In the genomic region with DNA sequence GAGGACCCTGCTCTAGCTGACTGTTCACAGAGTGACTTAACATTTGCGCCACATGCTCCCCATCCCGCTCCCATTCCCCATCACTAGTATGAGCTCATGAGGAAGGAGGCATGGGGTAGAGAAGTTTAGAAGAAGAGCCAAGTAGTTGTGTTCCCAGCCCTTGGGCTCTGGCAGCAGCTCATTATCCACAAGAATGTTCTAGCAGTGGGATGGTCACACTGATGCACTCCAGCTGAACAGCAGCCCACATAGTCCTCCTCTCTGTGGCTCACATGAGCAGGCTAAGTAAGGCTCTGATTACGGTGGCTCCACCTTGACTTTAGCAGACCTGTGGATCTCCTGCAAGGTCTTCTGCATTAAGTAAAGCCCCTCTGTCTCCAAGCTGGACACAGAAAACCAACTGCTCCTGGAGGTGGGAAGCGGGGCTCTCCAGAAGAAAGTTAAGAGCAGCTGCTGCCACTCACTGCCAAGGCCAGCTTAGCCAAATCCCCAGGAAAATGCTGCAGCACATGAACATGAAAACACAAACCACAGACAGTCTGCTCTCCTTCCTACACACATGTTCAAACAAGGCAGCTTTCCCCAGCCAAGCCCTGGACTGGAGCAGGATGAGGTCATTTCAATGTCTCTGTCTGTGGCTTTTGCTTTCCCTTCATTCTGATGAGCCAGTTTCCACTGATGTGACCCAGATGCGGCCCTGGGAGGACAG, we compare ENCODE assay signal across 7 mouse cellular contexts. TPM values are rescaled to one million over a fixed set of nuclear protein-coding genes. Genes with fewer than 3 reads are reported as not detected.
DNase-seq lines count a peak whose midpoint lies in the region; ATAC-seq and TF ChIP-seq lines count a peak whose summit lies in the region.

No protein-coding gene starts in this region.

- peak overlapping the region; percentile 34; the same call in 1 of the 2 replicates for H3K27ac ChIP-seq in liver, postnatal 0 days (ENCODE audit: low read depth)
- H3K27ac ChIP-seq in liver, embryonic 11.5 days (ENCODE audit: low read depth, low read length), result no peak overlapping the region
- peak overlapping the region; percentile 92 for H3K27ac ChIP-seq in embryonic facial prominence, embryonic 15.5 days (replicated peaks)
- H3K27ac ChIP-seq in heart, embryonic 15.5 days, result peak overlapping the region; percentile 51
- H3K27ac ChIP-seq in midbrain, embryonic 16.5 days (ENCODE audit: low read length), result no peak overlapping the region

- H3K9me3 ChIP-seq in liver, postnatal 0 days (ENCODE audit: low read length), result no peaks in the 10 kb centered on the region
- no peaks in the 10 kb centered on the region for H3K9me3 ChIP-seq in liver, embryonic 11.5 days (ENCODE audit: control insufficient read depth, low read length)
- H3K9me3 ChIP-seq in embryonic facial prominence, embryonic 15.5 days (replicated peaks), result no peaks in the 10 kb centered on the region
- H3K9me3 ChIP-seq in heart, embryonic 15.5 days (replicated peaks), result no peaks in the 10 kb centered on the region
- H3K9me3 ChIP-seq in midbrain, embryonic 16.5 days (replicated peaks; ENCODE audit: control insufficient read depth, low read length, poor library complexity, severe bottlenecking), result no peaks in the 10 kb centered on the region

- no peak for ATAC-seq in liver, postnatal 0 days
- no peak for ATAC-seq in liver, embryonic 11.5 days (replicated peaks; ENCODE audit: low FRiP score)
- ATAC-seq in embryonic facial prominence, embryonic 15.5 days (ENCODE audit: insufficient number of reproducible peaks, low FRiP score, low TSS enrichment, low read depth), result peak; percentile 86
- no peak for ATAC-seq in heart, embryonic 15.5 days (replicated peaks; ENCODE audit: insufficient number of reproducible peaks, insufficient read depth, low FRiP score, low read depth)
- no peak for ATAC-seq in midbrain, embryonic 16.5 days

- no peak for TF ChIP-seq EP300 in liver, postnatal 0 days (IDR thresholded peaks at IDR 0.05; ENCODE audit: low read depth)

- no peak overlapping the region for H3K9ac ChIP-seq in liver, postnatal 0 days (replicated peaks)
- no peak overlapping the region for H3K9ac ChIP-seq in liver, embryonic 11.5 days (ENCODE audit: low read depth, low read length)
- no peak overlapping the region for H3K9ac ChIP-seq in embryonic facial prominence, embryonic 15.5 days
- H3K9ac ChIP-seq in heart, embryonic 15.5 days, result no peak overlapping the region
- H3K9ac ChIP-seq in midbrain, embryonic 16.5 days (ENCODE audit: low read depth, low read length), result no peak overlapping the region

- H3K4me3 ChIP-seq in liver, postnatal 0 days (ENCODE audit: low read depth, low read length), result no peak overlapping the region
- H3K4me3 ChIP-seq in liver, embryonic 11.5 days (ENCODE audit: low read depth, low read length), result no peak overlapping the region
- H3K4me3 ChIP-seq in embryonic facial prominence, embryonic 15.5 days (replicated peaks), result no peak overlapping the region
- no peak overlapping the region for H3K4me3 ChIP-seq in heart, embryonic 15.5 days
- H3K4me3 ChIP-seq in midbrain, embryonic 16.5 days (ENCODE audit: low read depth, low read length), result no peak overlapping the region

- H3K27me3 ChIP-seq in liver, postnatal 0 days (ENCODE audit: insufficient read depth, low read length), result no peaks in the 10 kb centered on the region
- H3K27me3 ChIP-seq in liver, embryonic 11.5 days (replicated peaks; ENCODE audit: control insufficient read depth, insufficient read depth, low read length), result no peaks in the 10 kb centered on the region
- no peaks in the 10 kb centered on the region for H3K27me3 ChIP-seq in embryonic facial prominence, embryonic 15.5 days
- H3K27me3 ChIP-seq in heart, embryonic 15.5 days, result no peaks in the 10 kb centered on the region
- H3K27me3 ChIP-seq in midbrain, embryonic 16.5 days (ENCODE audit: control insufficient read depth, insufficient read depth, low read depth, low read length), result no peaks in the 10 kb centered on the region

- WGBS in liver, postnatal 0 days (ENCODE audit: insufficient replicate concordance), result 85% methylated on average over 5 of the region's 5 CpGs
- WGBS in liver, embryonic 11.5 days, result 85% methylated on average over 5 of the region's 5 CpGs
- 57% methylated on average over 5 of the region's 5 CpGs for WGBS in embryonic facial prominence, embryonic 15.5 days
- 73% methylated on average over 5 of the region's 5 CpGs for WGBS in heart, embryonic 15.5 days
- WGBS in midbrain, embryonic 16.5 days, result 96% methylated on average over 5 of the region's 5 CpGs

- TF ChIP-seq CTCF in liver, postnatal 0 days (IDR thresholded peaks at IDR 0.05; ENCODE audit: low read depth), result no peak

- no peaks in the 10 kb centered on the region for H3K36me3 ChIP-seq in liver, postnatal 0 days (replicated peaks; ENCODE audit: insufficient read depth, low read length)
- no peaks in the 10 kb centered on the region; the same call in 1 of the 2 replicates for H3K36me3 ChIP-seq in liver, embryonic 11.5 days (ENCODE audit: control insufficient read depth, insufficient read depth, low read length)
- no peaks in the 10 kb centered on the region for H3K36me3 ChIP-seq in embryonic facial prominence, embryonic 15.5 days
- no peaks in the 10 kb centered on the region for H3K36me3 ChIP-seq in heart, embryonic 15.5 days
- 0 out of 2 replicates have a peak, but pooled peaks cover 3% of the 10 kb centered on the region for H3K36me3 ChIP-seq in midbrain, embryonic 16.5 days (ENCODE audit: control insufficient read depth, insufficient read depth, low read length)

- H3K4me1 ChIP-seq in liver, postnatal 0 days (ENCODE audit: insufficient read depth), result no peaks in the 10 kb centered on the region
- no peaks in the 10 kb centered on the region; the same call in 1 of the 2 replicates for H3K4me1 ChIP-seq in liver, embryonic 11.5 days (replicated peaks; ENCODE audit: control insufficient read depth, insufficient read depth, low read length)
- H3K4me1 ChIP-seq in embryonic facial prominence, embryonic 15.5 days, result peaks cover 27% of the 10 kb centered on the region
- 0 out of 2 replicates have a peak, but pooled peaks cover 7% of the 10 kb centered on the region for H3K4me1 ChIP-seq in heart, embryonic 15.5 days (replicated peaks)
- no peaks in the 10 kb centered on the region for H3K4me1 ChIP-seq in midbrain, embryonic 16.5 days (ENCODE audit: control insufficient read depth, insufficient read depth, low read length)

- no peak overlapping the region for H3K4me2 ChIP-seq in liver, postnatal 0 days (ENCODE audit: low read depth, low read length)
- H3K4me2 ChIP-seq in liver, embryonic 11.5 days, result no peak overlapping the region
- H3K4me2 ChIP-seq in embryonic facial prominence, embryonic 15.5 days (replicated peaks), result no peak overlapping the region
- H3K4me2 ChIP-seq in heart, embryonic 15.5 days, result no peak overlapping the region
- H3K4me2 ChIP-seq in midbrain, embryonic 16.5 days (ENCODE audit: low read length), result no peak overlapping the region

- no peak for DNase-seq in liver, postnatal 0 days
- no peak for DNase-seq in liver, embryonic 11.5 days (ENCODE audit: low spot score)
- DNase-seq in skeletal muscle tissue, adult 2 months (ENCODE audit: low read depth, low spot score), result peak; percentile 54
- DNase-seq in cerebellum, adult 9-10 months, result no peak

RNA-seq across cellular contexts. Expression of a gene that starts 19.7 kb away (rescaled TPM):
- 23.7 and 23.9 TPM in 2 replicates for polyA plus RNA-seq in liver, postnatal 0 days (2015; fragmentation: Nextera tagmentation; extraction: Ambion mirVana)
- polyA plus RNA-seq in liver, embryonic 11.5 days (2014; fragmentation: Nextera tagmentation; extraction: Ambion mirVana), result 90.9 and 95.2 TPM in 2 replicates
- polyA plus RNA-seq in embryonic facial prominence, embryonic 15.5 days (2015; fragmentation: Nextera tagmentation; extraction: Ambion mirVana), result 63.7 and 70.0 TPM in 2 replicates
- polyA plus RNA-seq in heart, embryonic 15.5 days (2015; fragmentation: Nextera tagmentation; extraction: Ambion mirVana), result 54.6 and 63.0 TPM in 2 replicates
- 73.4 and 79.2 TPM in 2 replicates for polyA plus RNA-seq in midbrain, embryonic 16.5 days (2015; fragmentation: Nextera tagmentation; extraction: Ambion mirVana)

RNA-seq across cellular contexts. Expression of a gene that starts 37.1 kb away (rescaled TPM):
- 23.6 and 26.5 TPM in 2 replicates for polyA plus RNA-seq in liver, postnatal 0 days (2015; fragmentation: Nextera tagmentation; extraction: Ambion mirVana)
- 34.8 and 40.1 TPM in 2 replicates for polyA plus RNA-seq in liver, embryonic 11.5 days (2014; fragmentation: Nextera tagmentation; extraction: Ambion mirVana)
- polyA plus RNA-seq in embryonic facial prominence, embryonic 15.5 days (2015; fragmentation: Nextera tagmentation; extraction: Ambion mirVana), result 42.8 and 47.3 TPM in 2 replicates
- polyA plus RNA-seq in heart, embryonic 15.5 days (2015; fragmentation: Nextera tagmentation; extraction: Ambion mirVana), result 22.3 and 23.0 TPM in 2 replicates
- 15.9 and 17.9 TPM in 2 replicates for polyA plus RNA-seq in midbrain, embryonic 16.5 days (2015; fragmentation: Nextera tagmentation; extraction: Ambion mirVana)

RNA-seq across cellular contexts. Expression of a gene that starts 43.8 kb away (rescaled TPM):
- 93.4 and 94.4 TPM in 2 replicates for polyA plus RNA-seq in liver, postnatal 0 days (2015; fragmentation: Nextera tagmentation; extraction: Ambion mirVana)
- polyA plus RNA-seq in liver, embryonic 11.5 days (2014; fragmentation: Nextera tagmentation; extraction: Ambion mirVana), result 98.7 and 108 TPM in 2 replicates
- polyA plus RNA-seq in embryonic facial prominence, embryonic 15.5 days (2015; fragmentation: Nextera tagmentation; extraction: Ambion mirVana), result 145 and 157 TPM in 2 replicates
- polyA plus RNA-seq in heart, embryonic 15.5 days (2015; fragmentation: Nextera tagmentation; extraction: Ambion mirVana), result 89.5 and 96.8 TPM in 2 replicates
- polyA plus RNA-seq in midbrain, embryonic 16.5 days (2015; fragmentation: Nextera tagmentation; extraction: Ambion mirVana), result 65.8 and 68.2 TPM in 2 replicates

RNA-seq across cellular contexts. Expression of a gene that starts 43.9 kb away (rescaled TPM):
- polyA plus RNA-seq in liver, postnatal 0 days (2015; fragmentation: Nextera tagmentation; extraction: Ambion mirVana), result 8.8 and 10.6 TPM in 2 replicates
- 10.5 and 11.0 TPM in 2 replicates for polyA plus RNA-seq in liver, embryonic 11.5 days (2014; fragmentation: Nextera tagmentation; extraction: Ambion mirVana)
- 10.7 and 12.3 TPM in 2 replicates for polyA plus RNA-seq in embryonic facial prominence, embryonic 15.5 days (2015; fragmentation: Nextera tagmentation; extraction: Ambion mirVana)
- 7.6 and 9.8 TPM in 2 replicates for polyA plus RNA-seq in heart, embryonic 15.5 days (2015; fragmentation: Nextera tagmentation; extraction: Ambion mirVana)
- polyA plus RNA-seq in midbrain, embryonic 16.5 days (2015; fragmentation: Nextera tagmentation; extraction: Ambion mirVana), result 4.3 and 4.6 TPM in 2 replicates

RNA-seq across cellular contexts. Expression of a gene that starts 54.7 kb away (rescaled TPM):
- polyA plus RNA-seq in liver, postnatal 0 days (2015; fragmentation: Nextera tagmentation; extraction: Ambion mirVana), result 26.7 and 29.2 TPM in 2 replicates
- polyA plus RNA-seq in liver, embryonic 11.5 days (2014; fragmentation: Nextera tagmentation; extraction: Ambion mirVana), result 55.4 and 57.2 TPM in 2 replicates
- polyA plus RNA-seq in embryonic facial prominence, embryonic 15.5 days (2015; fragmentation: Nextera tagmentation; extraction: Ambion mirVana), result 36.4 and 40.8 TPM in 2 replicates
- polyA plus RNA-seq in heart, embryonic 15.5 days (2015; fragmentation: Nextera tagmentation; extraction: Ambion mirVana), result 65.8 and 67.0 TPM in 2 replicates
- polyA plus RNA-seq in midbrain, embryonic 16.5 days (2015; fragmentation: Nextera tagmentation; extraction: Ambion mirVana), result 49.8 and 51.2 TPM in 2 replicates

Comparison
In these comparisons a context has a peak if more than half of its experiments do, and no peak if none do; other contexts are left out.
1. H3K27ac ChIP-seq: peak in liver, postnatal 0 days (single experiment), embryonic facial prominence, embryonic 15.5 days (single experiment) and heart, embryonic 15.5 days (single experiment); none in liver, embryonic 11.5 days (single experiment) and midbrain, embryonic 16.5 days (single experiment).